Mouse (Mus musculus): ENCODE results near the gene Heatr6.

The Heatr6 gene

GRCm38 (mm10) chr11:83788331-83788730, 34.8 kb downstream of the Heatr6 start:
- in situ Hi-C loops (cut with MboI; ENCODE audit: low pct_unique_long_range_greater_than_20kb in 1 of 2, low sequenced_read_pairs in 2 of 2, unreplicated experiment in 1 of 2): loop anchor here in 1 of 2 experiments (25.0 kb wide), 1 partner anchor 149 kb away; the partner anchor contains the start of gene Ddx52

DNA sequence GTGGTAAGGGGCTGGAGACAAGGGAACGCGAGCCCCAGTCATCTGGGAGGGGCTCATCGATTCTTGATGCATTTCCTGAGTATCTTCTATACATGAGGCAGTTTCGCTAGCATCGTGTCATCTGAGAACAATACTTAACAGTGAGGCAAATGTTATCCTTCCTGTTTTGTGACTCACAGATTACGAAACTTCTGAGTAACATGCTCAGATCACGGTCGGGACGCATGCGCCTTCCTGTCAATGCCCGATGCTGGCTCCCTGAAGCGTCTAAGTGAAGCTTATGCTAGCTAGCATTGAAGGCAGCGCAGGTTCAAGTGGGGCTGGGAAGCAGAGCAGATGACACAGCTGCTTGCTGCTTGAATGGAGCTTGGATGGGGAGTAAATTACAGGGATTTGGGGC, 35.8 kb downstream of the Heatr6 start:
- in situ Hi-C loops (cut with MboI; ENCODE audit: low pct_unique_long_range_greater_than_20kb in 1 of 2, low sequenced_read_pairs in 2 of 2, unreplicated experiment in 1 of 2): loop anchor here in 1 of 2 experiments (25.0 kb wide), 1 partner anchor 148 kb away; the partner anchor contains the start of gene Ddx52

DNA sequence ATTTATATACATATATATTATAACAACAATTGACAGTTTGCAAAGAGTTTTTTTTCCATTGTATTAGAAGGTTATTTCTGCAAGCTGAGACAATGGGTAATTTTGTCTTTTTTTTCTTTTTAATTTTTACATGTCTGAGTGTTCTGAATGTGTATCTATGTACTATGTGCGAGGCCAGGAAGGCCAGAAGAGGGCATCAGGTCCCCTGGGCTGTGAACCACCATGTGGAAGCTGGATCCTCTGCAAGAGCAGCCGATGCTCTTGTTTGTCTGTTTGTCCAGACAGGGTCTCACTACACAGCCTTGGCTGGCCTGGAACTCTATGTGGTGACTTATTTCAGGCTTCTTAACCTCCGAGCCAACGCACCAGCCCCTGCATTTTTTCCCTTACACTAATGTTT, 37.6 kb downstream of the Heatr6 start:
- in situ Hi-C loops (cut with MboI; ENCODE audit: low pct_unique_long_range_greater_than_20kb in 1 of 2, low sequenced_read_pairs in 2 of 2, unreplicated experiment in 1 of 2): loop anchor here in 1 of 2 experiments (25.0 kb wide), 1 partner anchor 146 kb away; the partner anchor contains the start of gene Ddx52

DNA sequence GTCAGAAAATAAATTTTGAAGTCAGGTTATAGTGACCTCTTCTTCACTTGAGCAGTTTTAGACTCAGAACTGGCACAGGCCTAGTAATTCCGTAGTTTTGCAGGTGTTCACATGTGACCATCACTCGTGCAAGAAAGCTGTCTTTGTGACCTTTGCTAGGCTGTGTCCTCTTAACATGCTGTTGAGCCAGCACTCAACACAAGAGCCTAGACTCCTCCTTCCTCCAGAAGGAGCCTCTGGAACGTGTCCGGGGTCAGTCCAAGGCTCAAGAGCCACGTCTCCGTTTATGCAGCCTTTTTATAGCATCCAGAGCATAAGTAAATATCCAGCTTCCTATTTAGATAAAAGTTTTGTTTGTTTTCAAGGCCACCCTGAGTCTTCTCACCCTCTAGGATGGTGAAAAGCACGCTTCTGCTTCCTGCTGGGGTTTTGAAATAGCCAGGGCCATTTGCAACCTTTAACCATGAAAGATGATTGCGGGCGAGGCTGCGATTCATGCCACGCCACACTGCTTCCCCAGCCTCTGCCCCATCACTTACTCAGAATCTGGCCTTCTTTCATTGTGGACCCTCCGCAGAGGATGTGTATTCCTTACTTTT, 38.9 kb downstream of the Heatr6 start:
- in situ Hi-C loops (cut with MboI; ENCODE audit: low pct_unique_long_range_greater_than_20kb in 1 of 2, low sequenced_read_pairs in 2 of 2, unreplicated experiment in 1 of 2): loop anchor here in 1 of 2 experiments (25.0 kb wide), 1 partner anchor 145 kb away; the partner anchor contains the start of gene Ddx52

DNA sequence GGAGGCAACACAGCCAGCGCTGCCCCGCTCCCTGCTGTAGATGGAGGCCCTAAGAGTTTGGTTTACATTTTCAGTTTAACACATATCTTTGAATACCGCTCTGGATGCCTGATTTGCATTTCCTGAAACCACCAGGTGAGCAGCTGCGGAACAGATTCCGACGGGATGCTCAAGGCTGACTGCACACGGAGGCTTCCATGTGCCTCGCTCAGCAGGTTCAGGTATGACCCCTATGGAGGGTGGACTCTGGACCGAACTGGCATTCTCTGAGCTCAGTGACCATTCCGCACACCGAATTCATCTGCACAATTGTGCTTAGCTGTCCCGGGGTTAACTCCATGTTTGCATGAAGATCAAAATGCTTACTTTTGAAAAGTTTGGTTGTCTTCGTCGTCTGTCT, 39.8 kb downstream of the Heatr6 start:
- in situ Hi-C loops (cut with MboI; ENCODE audit: low pct_unique_long_range_greater_than_20kb in 1 of 2, low sequenced_read_pairs in 2 of 2, unreplicated experiment in 1 of 2): loop anchor here in 1 of 2 experiments (25.0 kb wide), 1 partner anchor 144 kb away; the partner anchor contains the start of gene Ddx52

DNA sequence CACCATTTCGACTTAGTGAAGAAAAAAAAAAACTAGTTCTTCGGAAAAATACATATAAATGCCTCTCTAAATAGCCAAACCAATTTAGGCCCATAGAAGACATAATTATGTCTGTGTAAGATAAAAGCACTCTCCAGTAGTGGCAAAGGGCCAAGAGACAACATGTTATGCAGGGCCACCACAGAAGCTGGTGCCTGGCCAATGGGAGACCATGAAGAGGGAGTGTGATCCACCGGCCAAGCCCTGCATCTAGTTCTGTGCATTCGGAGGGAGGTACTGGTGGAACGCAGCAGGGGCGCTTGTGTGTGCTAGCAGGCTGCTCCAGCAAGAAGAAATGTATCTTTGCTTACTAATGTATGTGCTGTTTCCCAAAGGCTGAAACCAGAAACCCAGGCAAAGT, 42.6 kb downstream of the Heatr6 start:
- in situ Hi-C loops (cut with MboI; ENCODE audit: low pct_unique_long_range_greater_than_20kb in 1 of 2, low sequenced_read_pairs in 2 of 2, unreplicated experiment in 1 of 2): loop anchor here in 1 of 2 experiments (25.0 kb wide), 1 partner anchor 141 kb away; the partner anchor contains the start of gene Ddx52

DNA sequence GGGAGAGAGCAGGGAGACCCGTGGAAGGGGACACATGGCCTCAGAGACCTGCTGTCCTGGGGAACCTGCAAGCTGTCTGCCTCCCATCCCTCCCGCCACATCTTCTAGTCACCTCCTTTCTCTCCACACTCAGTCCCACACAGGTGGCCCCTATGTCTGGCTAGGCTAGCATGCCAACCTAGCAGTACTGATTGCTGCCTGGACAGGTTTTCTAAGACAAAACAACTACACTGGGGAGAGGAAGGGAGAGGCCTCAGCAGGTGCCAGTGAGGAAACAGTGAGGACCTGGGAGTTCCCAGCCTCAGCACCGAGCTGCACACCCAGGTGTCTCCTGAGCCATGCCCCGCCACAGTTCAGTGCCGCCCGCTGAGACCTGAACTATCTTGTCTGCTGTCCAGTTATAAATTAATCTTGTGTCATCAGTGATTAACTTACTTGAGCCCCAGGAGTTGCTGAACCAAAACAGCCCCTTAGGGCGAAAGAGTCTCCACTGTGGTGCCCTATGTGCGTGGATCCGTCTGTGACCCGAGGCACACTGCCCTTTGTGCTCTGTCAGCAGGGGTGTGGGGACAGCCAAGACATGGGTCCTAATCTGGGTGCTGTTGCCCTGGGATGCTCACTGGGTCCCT, 43.6 kb downstream of the Heatr6 start:
- in situ Hi-C loops (cut with MboI; ENCODE audit: low pct_unique_long_range_greater_than_20kb in 1 of 2, low sequenced_read_pairs in 2 of 2, unreplicated experiment in 1 of 2): loop anchor here in 1 of 2 experiments (25.0 kb wide), 1 partner anchor 140 kb away; the partner anchor contains the start of gene Ddx52

GRCm38 (mm10) chr11:83799871-83800430, 46.5 kb downstream of the Heatr6 start:
- in situ Hi-C loops (cut with MboI; ENCODE audit: low pct_unique_long_range_greater_than_20kb in 1 of 2, low sequenced_read_pairs in 2 of 2, unreplicated experiment in 1 of 2): loop anchor here (10.0 to 25.0 kb wide), 3 partner anchors 125 to 237 kb away; partner anchors contain the start of gene Ddx52 (in 1 of the 2)

- in situ Hi-C loops (cut with MboI; ENCODE audit: low pct_unique_long_range_greater_than_20kb in 1 of 2, low sequenced_read_pairs in 2 of 2, unreplicated experiment in 1 of 2): loop anchor here in 1 of 2 experiments (10.0 to 25.0 kb wide), 2 partner anchors 123 to 235 kb away; no protein-coding TSS in a partner anchor
Observed at GRCm38 (mm10) chr11:83802166-83802565, 48.7 kb downstream of the Heatr6 start.

- in situ Hi-C loops (cut with MboI; ENCODE audit: low pct_unique_long_range_greater_than_20kb in 1 of 2, low sequenced_read_pairs in 2 of 2, unreplicated experiment in 1 of 2): loop anchor here in 1 of 2 experiments (10.0 to 25.0 kb wide), 2 partner anchors 122 to 235 kb away; no protein-coding TSS in a partner anchor
Observed at GRCm38 (mm10) chr11:83802581-83802980, 49.1 kb downstream of the Heatr6 start.

DNA sequence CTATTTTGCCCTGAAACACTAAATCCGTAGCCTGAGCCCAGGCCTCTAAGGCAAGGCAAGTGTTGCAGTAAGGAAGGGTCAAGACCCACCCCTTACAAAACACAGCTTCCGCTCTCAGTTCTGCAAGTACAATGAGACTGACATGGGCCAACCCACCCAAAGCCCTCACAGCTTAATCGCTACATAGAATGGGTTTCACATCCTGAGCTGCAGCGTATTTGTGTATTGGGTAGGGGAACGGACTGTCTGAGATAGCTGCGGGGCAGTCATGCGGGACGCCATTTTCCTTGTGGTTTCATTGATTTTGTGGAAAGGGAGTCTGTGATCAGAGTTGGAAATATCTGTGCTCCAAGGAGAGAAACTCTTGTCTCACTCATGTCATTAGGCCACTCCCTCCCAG, 56.9 kb downstream of the Heatr6 start:
- in situ Hi-C loops (cut with MboI; ENCODE audit: low pct_unique_long_range_greater_than_20kb in 1 of 2, low sequenced_read_pairs in 2 of 2, unreplicated experiment in 1 of 2): loop anchor here in 1 of 2 experiments (25.0 kb wide), 1 partner anchor 227 kb away; no protein-coding TSS in a partner anchor

DNA sequence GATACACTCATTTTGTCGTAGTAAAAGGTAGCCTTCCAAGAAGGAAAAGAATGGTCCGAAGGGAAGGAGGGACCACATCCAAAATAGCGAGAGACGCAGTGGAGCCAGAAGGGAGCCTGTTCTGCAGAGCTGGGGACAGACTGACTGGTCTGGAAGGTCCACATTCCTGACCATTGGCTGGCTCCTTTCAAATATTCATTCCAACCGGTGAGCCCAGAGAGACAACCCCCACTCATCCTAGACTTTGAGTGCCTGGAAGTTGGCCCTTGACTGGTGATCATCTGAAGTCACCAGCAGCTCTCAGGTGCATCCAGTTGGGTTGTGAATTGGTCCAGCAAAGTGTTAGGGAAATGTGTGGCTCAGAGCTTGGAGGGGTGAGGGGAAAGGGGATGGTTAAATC, 61.7 kb downstream of the Heatr6 start:
- in situ Hi-C loops (cut with MboI; ENCODE audit: low pct_unique_long_range_greater_than_20kb in 1 of 2, low sequenced_read_pairs in 2 of 2, unreplicated experiment in 1 of 2): loop anchor here in 1 of 2 experiments (25.0 kb wide), 1 partner anchor 222 kb away; no protein-coding TSS in a partner anchor

- in situ Hi-C loops (cut with MboI; ENCODE audit: low pct_unique_long_range_greater_than_20kb in 1 of 2, low sequenced_read_pairs in 2 of 2, unreplicated experiment in 1 of 2): loop anchor here in 1 of 2 experiments (25.0 kb wide), 1 partner anchor 222 kb away; no protein-coding TSS in a partner anchor
Observed at GRCm38 (mm10) chr11:83815628-83816027, 62.1 kb downstream of the Heatr6 start.

DNA sequence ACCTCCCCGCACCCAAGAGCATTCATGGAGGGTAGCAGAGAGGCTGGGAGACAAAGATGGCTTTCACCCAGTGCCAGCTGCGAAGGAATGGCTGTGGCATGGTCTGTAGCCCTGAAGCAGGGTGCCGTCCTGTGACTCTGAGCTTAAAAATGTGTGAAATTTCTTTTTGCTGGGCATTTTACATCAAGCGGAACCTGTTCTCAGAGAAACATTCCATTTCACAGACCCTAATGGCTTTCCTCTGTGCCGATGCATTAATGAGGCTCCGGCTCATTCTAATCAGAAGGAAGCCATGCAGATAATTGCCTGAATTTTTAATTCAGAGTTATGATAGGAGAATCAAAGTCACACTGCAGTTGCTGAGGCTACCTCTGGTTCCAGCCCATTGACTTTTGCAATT, 63.6 kb downstream of the Heatr6 start:
- in situ Hi-C loops (cut with MboI; ENCODE audit: low pct_unique_long_range_greater_than_20kb in 1 of 2, low sequenced_read_pairs in 2 of 2, unreplicated experiment in 1 of 2): loop anchor here in 1 of 2 experiments (25.0 kb wide), 1 partner anchor 220 kb away; no protein-coding TSS in a partner anchor

GRCm38 (mm10) chr11:83817994-83818393, 64.5 kb downstream of the Heatr6 start:
- in situ Hi-C loops (cut with MboI; ENCODE audit: low pct_unique_long_range_greater_than_20kb in 1 of 2, low sequenced_read_pairs in 2 of 2, unreplicated experiment in 1 of 2): loop anchor here in 1 of 2 experiments (25.0 kb wide), 1 partner anchor 219 kb away; no protein-coding TSS in a partner anchor

GRCm38 (mm10) chr11:83818591-83819127, 65.2 kb downstream of the Heatr6 start:
- in situ Hi-C loops (cut with MboI; ENCODE audit: low pct_unique_long_range_greater_than_20kb in 1 of 2, low sequenced_read_pairs in 2 of 2, unreplicated experiment in 1 of 2): loop anchor here in 1 of 2 experiments (25.0 kb wide), 1 partner anchor 219 kb away; no protein-coding TSS in a partner anchor

GRCm38 (mm10) chr11:83819806-83820483, 66.4 kb downstream of the Heatr6 start:
- in situ Hi-C loops (cut with MboI; ENCODE audit: low pct_unique_long_range_greater_than_20kb in 1 of 2, low sequenced_read_pairs in 2 of 2, unreplicated experiment in 1 of 2): loop anchor here in 1 of 2 experiments (25.0 kb wide), 1 partner anchor 217 kb away; no protein-coding TSS in a partner anchor

GRCm38 (mm10) chr11:83826142-83826541, 72.6 kb downstream of the Heatr6 start:
- in situ Hi-C loops (cut with MboI; ENCODE audit: low pct_unique_long_range_greater_than_20kb in 1 of 2, low sequenced_read_pairs in 2 of 2, unreplicated experiment in 1 of 2): no loop called here

All from mouse embryonic stem cell (cell line).